Mouse (Mus musculus): ENCODE measurements around the gene Tcl1b3.

Tcl1b3 gene

DNA sequence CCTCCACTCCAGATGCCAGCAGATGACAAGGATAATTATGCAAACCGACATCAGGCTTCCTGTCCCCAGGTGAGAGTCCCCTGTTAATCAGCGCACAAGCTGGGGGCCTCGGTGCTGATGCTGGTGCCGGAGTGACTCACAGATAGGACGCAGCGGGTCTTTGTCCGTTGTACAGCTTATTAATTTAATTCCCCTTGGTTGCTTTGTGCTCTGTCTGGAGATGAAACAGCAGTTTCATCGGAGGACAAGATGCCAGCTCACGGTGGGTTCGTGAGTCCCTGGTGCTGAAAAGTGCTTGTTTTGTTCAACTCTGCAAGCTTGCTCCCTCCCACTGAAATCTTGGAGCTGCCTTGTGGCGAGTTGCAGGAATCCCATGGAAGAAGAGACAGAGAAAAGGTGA lies 43.5 kb downstream of the Tcl1b3 start:
- no peak for DNase-seq (ENCODE audit: low spot score)

DNA sequence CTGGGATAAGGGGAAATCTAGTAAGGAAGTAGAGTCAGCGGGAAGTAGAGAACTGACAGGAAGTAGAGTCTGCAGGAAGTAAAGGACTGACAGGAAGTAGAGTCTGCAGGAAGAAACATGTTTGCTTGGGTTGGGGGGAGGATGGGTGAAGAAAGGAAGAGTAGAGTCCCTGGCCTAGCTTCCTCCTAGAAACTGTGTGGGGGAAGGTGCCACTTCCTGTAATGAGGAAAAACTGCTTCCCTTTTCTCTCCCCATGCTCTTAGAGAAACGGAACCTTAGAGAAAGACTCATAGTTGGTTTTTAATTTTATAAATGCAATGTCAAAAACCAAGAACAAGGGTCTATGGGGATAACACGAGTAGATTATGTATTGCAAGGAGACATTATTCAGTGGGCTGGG lies 44.2 kb downstream of the Tcl1b3 start:
- DNase-seq (ENCODE audit: low spot score), result no peak

DNA sequence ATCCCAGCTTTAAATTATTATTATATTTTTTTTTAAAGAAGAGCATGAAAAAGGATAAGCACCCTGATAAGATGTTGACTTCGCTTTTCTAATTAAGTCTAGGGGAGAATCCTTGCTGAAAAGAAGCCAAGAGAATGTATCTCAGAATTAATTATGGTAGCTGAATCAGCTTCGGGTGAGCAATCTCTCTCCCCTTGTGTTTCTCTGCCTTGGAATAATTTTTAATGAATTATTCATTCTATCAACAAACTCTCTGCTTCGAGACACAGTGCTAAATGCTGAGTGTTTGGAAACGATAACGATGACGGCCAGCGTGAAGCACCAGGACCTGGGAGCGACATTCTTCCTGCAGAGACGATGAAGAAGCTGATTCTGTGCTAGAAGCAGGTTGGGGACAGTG lies 48.2 kb downstream of the Tcl1b3 start:
- DNase-seq (ENCODE audit: low spot score), result no peak

Measured in urinary bladder, postnatal 25 days (tissue).